Mouse (Mus musculus): ENCODE results near the gene Il12rb1. TPM values are rescaled to one million over a fixed set of nuclear protein-coding genes. Genes with fewer than 3 reads are reported as not detected.

The Il12rb1 gene
- polyA plus RNA-seq, 1 experiment from 2014 or later: 0.15 TPM

- Histone ChIP-seq H3K4me3 (no peak overlapping the region), H3K9ac (no peak overlapping the region), H3K4me1 (replicated peaks) (peaks cover 14% of the 10 kb centered on the region), H3K27me3 (no peaks in the 10 kb centered on the region), H3K27ac (no peak overlapping the region), H3K4me2 (no peak overlapping the region), H3K9me3 (replicated peaks) (no peaks in the 10 kb centered on the region), H3K36me3 (no peaks in the 10 kb centered on the region)
- no peak for ATAC-seq (replicated peaks; ENCODE audit: insufficient number of reproducible peaks, insufficient read depth, low FRiP score, low read depth)
- 63% methylated on average over 11 of the region's 11 CpGs for WGBS
These were observed 24.1 kb downstream of the Il12rb1 start for GRCm38 (mm10) chr8:70832371-70832770.

- H3K4me3 ChIP-seq: no peak overlapping the region
- H3K27ac ChIP-seq: peak overlapping the region; percentile 58
- ATAC-seq (replicated peaks; ENCODE audit: insufficient number of reproducible peaks, insufficient read depth, low FRiP score, low read depth): no peak
These were observed 24.8 kb downstream of the Il12rb1 start for GRCm38 (mm10) chr8:70833018-70833482.

GRCm38 (mm10) chr8:70833520-70833919 lies 25.3 kb downstream of the Il12rb1 start:
- ATAC-seq (replicated peaks; ENCODE audit: insufficient number of reproducible peaks, insufficient read depth, low FRiP score, low read depth): peak; percentile 72
- Histone ChIP-seq H3K27me3 (no peaks in the 10 kb centered on the region), H3K4me1 (replicated peaks) (peaks cover 16% of the 10 kb centered on the region), H3K4me2 (peak overlapping the region; percentile 24; the same call in 1 of the 2 replicates), H3K9ac (peak overlapping the region; percentile 16; the same call in 1 of the 2 replicates), H3K4me3 (no peak overlapping the region), H3K36me3 (no peaks in the 10 kb centered on the region), H3K9me3 (replicated peaks) (no peaks in the 10 kb centered on the region), H3K27ac (peak overlapping the region; percentile 58)
- WGBS: 20% methylated on average over 15 of the region's 15 CpGs

More at GRCm38 (mm10) chr8:70833018-70833482, 24.8 kb downstream of the Il12rb1 start:
- Histone ChIP-seq H3K9me3 (replicated peaks) (no peaks in the 10 kb centered on the region), H3K36me3 (no peaks in the 10 kb centered on the region), H3K27me3 (no peaks in the 10 kb centered on the region), H3K4me1 (replicated peaks) (peaks cover 14% of the 10 kb centered on the region), H3K9ac (no peak overlapping the region), H3K4me2 (peak overlapping the region; percentile 24; the same call in 1 of the 2 replicates)
- 50% methylated on average over 9 of the region's 9 CpGs for WGBS

- no peaks in the 10 kb centered on the region for H3K36me3 ChIP-seq
- H3K4me1 ChIP-seq (replicated peaks): peaks cover 20% of the 10 kb centered on the region
- no peaks in the 10 kb centered on the region for H3K27me3 ChIP-seq
- peak overlapping the region; percentile 58; the same call in 1 of the 2 replicates for H3K27ac ChIP-seq
- ATAC-seq (replicated peaks; ENCODE audit: insufficient number of reproducible peaks, insufficient read depth, low FRiP score, low read depth): no peak
- no peak overlapping the region; the same call in 1 of the 2 replicates for H3K9ac ChIP-seq
- 89% methylated on average over 3 of the region's 3 CpGs for WGBS
- H3K4me2 ChIP-seq: 0 out of 2 replicates have a peak overlapping the region, but pooled peaks have one; percentile 24
- H3K9me3 ChIP-seq (replicated peaks): no peaks in the 10 kb centered on the region
- no peak overlapping the region for H3K4me3 ChIP-seq
These were observed 25.8 kb downstream of the Il12rb1 start for GRCm38 (mm10) chr8:70834071-70834470.

- H3K9me3 ChIP-seq (replicated peaks): no peaks in the 10 kb centered on the region
- no peaks in the 10 kb centered on the region for H3K36me3 ChIP-seq
- peaks cover 27% of the 10 kb centered on the region for H3K4me1 ChIP-seq (replicated peaks)
- WGBS: 88% methylated on average over 12 of the region's 12 CpGs
- H3K27ac ChIP-seq: no peak overlapping the region
- no peak overlapping the region for H3K4me2 ChIP-seq
- no peak overlapping the region for H3K4me3 ChIP-seq
- no peaks in the 10 kb centered on the region for H3K27me3 ChIP-seq
- no peak overlapping the region for H3K9ac ChIP-seq
- ATAC-seq (replicated peaks; ENCODE audit: insufficient number of reproducible peaks, insufficient read depth, low FRiP score, low read depth): no peak
These were observed 28.4 kb downstream of the Il12rb1 start for GRCm38 (mm10) chr8:70836666-70837065.

- H3K4me3 ChIP-seq: peak overlapping the region; percentile 63
- no peaks in the 10 kb centered on the region for H3K9me3 ChIP-seq (replicated peaks)
- H3K9ac ChIP-seq: peak overlapping the region; percentile 84
- peak overlapping the region; percentile 85 for H3K27ac ChIP-seq
- 3% methylated on average over 66 of the region's 66 CpGs for WGBS
- ATAC-seq (replicated peaks; ENCODE audit: insufficient number of reproducible peaks, insufficient read depth, low FRiP score, low read depth): peak; percentile 11
- peaks cover 8% of the 10 kb centered on the region; the same call in 1 of the 2 replicates for H3K27me3 ChIP-seq
- H3K4me2 ChIP-seq: peak overlapping the region; percentile 93
- peaks cover 15% of the 10 kb centered on the region for H3K4me1 ChIP-seq (replicated peaks)
- no peaks in the 10 kb centered on the region for H3K36me3 ChIP-seq
These were observed 30.6 kb downstream of the Il12rb1 start for GRCm38 (mm10) chr8:70838654-70839407.

GRCm38 (mm10) chr8:70839408-70840351 lies 31.4 kb downstream of the Il12rb1 start, which contains the start of gene Arrdc2:
Gene Arrdc2 (minus strand): TSS chr8:70839720.
- H3K27ac ChIP-seq: peak within 1 kb of the TSS; percentile 85
- peaks cover 8% of the 10 kb centered on the region; the same call in 1 of the 2 replicates for H3K27me3 ChIP-seq
- H3K9me3 ChIP-seq (replicated peaks): no peaks in the 10 kb centered on the region
- H3K36me3 ChIP-seq: no peaks in the 10 kb centered on the region
- H3K9ac ChIP-seq: peak within 1 kb of the TSS; percentile 84
- peak within 1 kb of the TSS; percentile 93 for H3K4me2 ChIP-seq
- peak within 1 kb of the TSS; percentile 63 for H3K4me3 ChIP-seq
- peak; percentile 96 for ATAC-seq (replicated peaks; ENCODE audit: insufficient number of reproducible peaks, insufficient read depth, low FRiP score, low read depth)
- 3% methylated on average over 55 of the region's 55 CpGs for WGBS
- peaks cover 12% of the 10 kb centered on the region for H3K4me1 ChIP-seq (replicated peaks)

- H3K4me2 ChIP-seq: no peak overlapping the region
These were observed 32.3 kb downstream of the Il12rb1 start for GRCm38 (mm10) chr8:70840590-70840989.

GRCm38 (mm10) chr8:70841147-70842072 lies 33.2 kb downstream of the Il12rb1 start:
- WGBS: 31% methylated on average over 22 of the region's 22 CpGs
- Histone ChIP-seq H3K36me3 (no peaks in the 10 kb centered on the region), H3K9me3 (replicated peaks) (no peaks in the 10 kb centered on the region), H3K9ac (no peak overlapping the region), H3K4me2 (no peak overlapping the region; the same call in 1 of the 2 replicates), H3K27me3 (peaks cover 8% of the 10 kb centered on the region; the same call in 1 of the 2 replicates), H3K4me1 (replicated peaks) (peaks cover 12% of the 10 kb centered on the region), H3K27ac (no peak overlapping the region), H3K4me3 (no peak overlapping the region)
- ATAC-seq (replicated peaks; ENCODE audit: insufficient number of reproducible peaks, insufficient read depth, low FRiP score, low read depth): no peak

More at GRCm38 (mm10) chr8:70840590-70840989, 32.3 kb downstream of the Il12rb1 start:
- H3K9ac ChIP-seq: no peak overlapping the region
- no peaks in the 10 kb centered on the region for H3K36me3 ChIP-seq
- peaks cover 12% of the 10 kb centered on the region for H3K4me1 ChIP-seq (replicated peaks)
- no peaks in the 10 kb centered on the region for H3K9me3 ChIP-seq (replicated peaks)
- no peak for ATAC-seq (replicated peaks; ENCODE audit: insufficient number of reproducible peaks, insufficient read depth, low FRiP score, low read depth)
- peaks cover 8% of the 10 kb centered on the region; the same call in 1 of the 2 replicates for H3K27me3 ChIP-seq
- WGBS: 49% methylated on average over 10 of the region's 10 CpGs
- peak overlapping the region; percentile 58 for H3K27ac ChIP-seq
- H3K4me3 ChIP-seq: no peak overlapping the region

GRCm38 (mm10) chr8:70842484-70842883 lies 34.2 kb downstream of the Il12rb1 start:
- Histone ChIP-seq H3K27me3 (peaks cover 12% of the 10 kb centered on the region; the same call in 1 of the 2 replicates), H3K4me2 (no peak overlapping the region), H3K4me1 (replicated peaks) (peaks cover 12% of the 10 kb centered on the region), H3K9me3 (replicated peaks) (no peaks in the 10 kb centered on the region), H3K27ac (no peak overlapping the region), H3K9ac (no peak overlapping the region), H3K4me3 (no peak overlapping the region), H3K36me3 (no peaks in the 10 kb centered on the region)
- no peak for ATAC-seq (replicated peaks; ENCODE audit: insufficient number of reproducible peaks, insufficient read depth, low FRiP score, low read depth)
- WGBS: 59% methylated on average over 25 of the region's 25 CpGs
